Mouse (Mus musculus) intestine, embryonic 15.5 days (tissue): ENCODE data around the gene Ppcs. TPM values are rescaled to one million over a fixed set of nuclear protein-coding genes. Genes with fewer than 3 reads are reported as not detected.

ENCODE experiments used
- polyA plus RNA-seq: library from polyadenylated mRNA; unstranded; fragments of >200 nt; fragmentation: Nextera tagmentation; extraction: Ambion mirVana; gene quantifications from 2 replicates; pipeline ENCODE4 v1.2.1, GENCODE M21; 2015

Gene Ppcs
- polyA plus RNA-seq, 1 experiment from 2014 or later, result 43.8 TPM

Other genes with a start within 250 kb of the Ppcs start
- 5.2 and 6.6 TPM in 2 replicates for gene Zfp691, start 248.2 kb downstream of the Ppcs start, polyA plus RNA-seq
- 5.4 and 5.6 TPM in 2 replicates for gene Ermap, start 232.4 kb downstream of the Ppcs start, polyA plus RNA-seq
- 109 and 116 TPM in 2 replicates for gene Svbp, start 227.1 kb downstream of the Ppcs start, polyA plus RNA-seq
- gene Tmem269, start 204.2 kb downstream of the Ppcs start, polyA plus RNA-seq, result not detected in 2 replicates
- gene AU022252, start 189.7 kb downstream of the Ppcs start, polyA plus RNA-seq, result 28.1 and 30.9 TPM in 2 replicates
- gene P3h1, start 189.5 kb downstream of the Ppcs start, polyA plus RNA-seq, result 27.3 and 28.5 TPM in 2 replicates
- gene Cldn19, start 167.0 kb downstream of the Ppcs start, polyA plus RNA-seq, result 0.08 and 0.14 TPM in 2 replicates
- gene Ybx1, start 127.8 kb downstream of the Ppcs start, polyA plus RNA-seq, result 627 and 712 TPM in 2 replicates
- gene Ppih, start 101.9 kb downstream of the Ppcs start, polyA plus RNA-seq, result 88.1 and 102 TPM in 2 replicates
- gene Ccdc30, start 6.9 kb downstream of the Ppcs start, polyA plus RNA-seq, result 5.2 and 5.5 TPM in 2 replicates
- gene Zmynd12, start 394 bp upstream of the Ppcs start, polyA plus RNA-seq, result 0.56 and 0.57 TPM in 2 replicates
- gene Rimkla, start 70.2 kb upstream of the Ppcs start, polyA plus RNA-seq, result 0.87 and 0.96 TPM in 2 replicates
- gene Foxj3, start 114.6 kb upstream of the Ppcs start, polyA plus RNA-seq, result 17.5 and 18.2 TPM in 2 replicates
- gene Frg2f1, start 117.1 kb upstream of the Ppcs start, polyA plus RNA-seq, result 2.8 and 4.4 TPM in 2 replicates
- 175 and 231 TPM in 2 replicates for gene Guca2a, start 215.3 kb upstream of the Ppcs start, polyA plus RNA-seq
- 37.5 and 60.8 TPM in 2 replicates for gene Guca2b, start 236.5 kb upstream of the Ppcs start, polyA plus RNA-seq